Mouse (Mus musculus) embryonic facial prominence, embryonic 12.5 days (tissue): Measurements from ENCODE around the gene Gm8122. TPM values are rescaled to one million over a fixed set of nuclear protein-coding genes. Genes with fewer than 3 reads are reported as not detected.
"Not testable (repeated sequence)": the region's sequence is repeated elsewhere in the genome, so short reads cannot be mapped to it uniquely, and the experiment has no call there.

Experiments used
- ATAC-seq: fragments of 200-750 bp; cut with Nextera tagmentation; 2 replicates; pipeline ENCODE4 v1.8.0; 2017; ENCODE audit not compliant: insufficient number of reproducible peaks, insufficient read depth, low FRiP score, low TSS enrichment
- H3K27ac ChIP-seq: fragments of 300-500 bp; sonication (generic); 2 replicates; pipeline ENCODE4 v1.5.1; 2016; ENCODE audit warnings: mild to moderate bottlenecking
- H3K27me3 ChIP-seq: fragments of 300-500 bp; sonication (generic); 2 replicates; pipeline ENCODE4 v1.6.1; 2016; ENCODE audit warnings: mild to moderate bottlenecking, moderate library complexity
- H3K36me3 ChIP-seq: fragments of 300-500 bp; sonication (generic); 2 replicates; pipeline ENCODE4 v1.6.1; 2016; ENCODE audit warnings: mild to moderate bottlenecking
- H3K4me1 ChIP-seq: fragments of 300-500 bp; sonication (generic); 2 replicates; pipeline ENCODE4 v1.6.1; 2016
- H3K4me2 ChIP-seq: fragments of 300-500 bp; sonication (generic); replicated peaks from 2 replicates; pipeline ENCODE4 v1.6.1; 2016; ENCODE audit warnings: mild to moderate bottlenecking, moderate library complexity
- H3K4me3 ChIP-seq: fragments of 300-500 bp; sonication (generic); 2 replicates; pipeline ENCODE4 v1.5.1; 2016; ENCODE audit warnings: mild to moderate bottlenecking
- H3K9ac ChIP-seq: fragments of 300-500 bp; sonication (generic); 2 replicates; pipeline ENCODE4 v1.6.1; 2016; ENCODE audit warnings: mild to moderate bottlenecking, moderate library complexity
- H3K9me3 ChIP-seq: fragments of 300-500 bp; sonication (generic); 2 replicates; pipeline ENCODE4 v1.6.1; 2016; ENCODE audit warnings: mild to moderate bottlenecking, moderate library complexity
- WGBS: fragments of 180-500 bp; shearing (Covaris S2); methylation state at CpG from one replicate; pipeline ENCODE4 v1.1.7; 2016; 5-methylcytosine and 5-hydroxymethylcytosine counted together
- polyA plus RNA-seq: library from polyadenylated mRNA; unstranded; fragments of >200 nt; fragmentation: Nextera tagmentation; extraction: Ambion mirVana; gene quantifications from 2 replicates; pipeline ENCODE4 v1.2.1, GENCODE M21; 2016

The Gm8122 gene
- polyA plus RNA-seq = not detected in 2 replicates

DNA sequence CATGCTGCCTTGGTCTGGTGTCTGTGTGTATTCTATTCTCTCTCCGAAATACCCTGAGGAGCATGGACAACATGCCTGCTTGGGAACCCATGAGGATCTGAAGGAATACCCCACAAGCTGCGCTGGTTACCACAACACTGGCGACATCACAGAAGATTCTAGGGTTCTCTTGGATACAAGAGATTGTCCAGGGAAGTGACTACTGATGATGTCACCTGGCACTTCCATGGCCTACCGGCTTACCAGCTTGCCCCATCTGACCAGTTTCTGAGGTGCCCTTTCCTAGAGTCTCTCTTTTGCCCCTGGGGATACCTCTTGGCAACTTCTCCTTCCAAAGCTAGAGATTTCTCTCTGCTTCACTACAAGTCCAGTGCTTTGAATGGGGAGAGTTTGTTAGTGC, at the start of gene Gm8122:
Gene Gm8122 (minus strand): TSS at position 101 of the 400 bp plus-strand sequence.
- WGBS = 91% methylated on average over 4 of the region's 4 CpGs
- not testable (repeated sequence) for H3K9me3 ChIP-seq, H3K27ac ChIP-seq, H3K27me3 ChIP-seq, H3K4me2 ChIP-seq, H3K4me1 ChIP-seq, ATAC-seq, H3K4me3 ChIP-seq, H3K9ac ChIP-seq, H3K36me3 ChIP-seq

DNA sequence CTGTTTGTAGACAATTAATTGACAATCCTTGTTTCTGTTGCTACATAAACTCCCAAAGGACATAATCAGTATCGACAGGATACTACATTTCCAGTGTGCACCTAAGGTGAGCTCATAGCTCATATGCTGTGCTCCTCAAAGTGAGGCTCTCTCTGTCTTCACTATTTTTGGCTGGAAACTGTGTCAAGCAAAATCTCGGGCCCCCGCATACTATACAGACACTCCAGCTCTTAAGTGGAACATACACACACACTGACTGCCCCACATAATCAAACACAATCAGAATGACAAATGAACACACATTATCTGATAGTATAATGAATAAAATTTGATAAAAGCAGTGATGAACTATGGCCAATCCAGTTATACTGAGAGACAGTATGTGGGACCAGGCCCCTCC, 43.6 kb upstream of the Gm8122 start:
- H3K9ac ChIP-seq, H3K27ac ChIP-seq, H3K9me3 ChIP-seq, H3K4me3 ChIP-seq, H3K27me3 ChIP-seq, H3K4me2 ChIP-seq, H3K4me1 ChIP-seq, H3K36me3 ChIP-seq, ATAC-seq: not testable (repeated sequence)
- WGBS = 88% methylated on average over 3 of the region's 3 CpGs

DNA sequence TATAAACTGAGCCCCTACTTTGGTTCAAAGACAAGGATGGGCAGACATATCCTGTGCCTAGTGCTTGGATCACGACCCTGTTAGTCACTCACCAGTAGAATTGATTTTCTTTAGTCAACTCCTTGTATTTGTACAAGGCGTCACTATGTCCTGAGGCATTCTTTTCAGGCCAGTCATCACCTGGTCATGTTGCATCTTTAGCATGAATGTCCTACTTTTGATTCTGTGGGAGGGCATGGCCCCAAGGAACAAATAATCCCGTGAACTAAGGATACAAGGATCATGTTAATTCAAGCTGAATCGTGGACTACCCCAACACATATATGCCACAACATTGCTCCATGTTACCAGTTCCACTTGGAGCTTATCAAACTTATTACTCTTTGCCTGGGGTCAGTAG, 43.0 kb upstream of the Gm8122 start:
- H3K36me3 ChIP-seq, H3K9ac ChIP-seq, H3K4me2 ChIP-seq, H3K4me3 ChIP-seq, ATAC-seq, H3K27ac ChIP-seq, H3K4me1 ChIP-seq, H3K27me3 ChIP-seq, H3K9me3 ChIP-seq: not testable (repeated sequence)
- 75% methylated on average over 4 of the region's 4 CpGs for WGBS

DNA sequence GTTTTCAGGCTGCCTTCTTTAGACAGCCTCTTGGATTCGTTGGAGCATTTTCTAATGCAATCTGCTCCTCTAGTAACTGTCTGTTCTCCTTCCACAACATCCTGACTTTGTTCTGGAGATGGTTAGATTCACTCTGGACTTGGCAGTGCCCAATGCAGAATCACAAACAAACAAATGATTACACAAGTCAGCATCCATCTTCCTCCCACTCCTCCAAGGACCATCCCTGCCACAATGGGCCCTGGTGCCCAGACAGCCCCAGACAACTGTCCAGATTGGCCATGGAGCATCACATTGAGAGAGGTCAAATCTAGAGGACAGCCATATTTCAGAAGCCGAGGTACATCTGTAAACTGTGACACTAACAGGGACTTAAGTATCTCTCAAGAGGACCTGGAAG, 42.4 kb upstream of the Gm8122 start:
- 63% methylated on average over 2 of the region's 2 CpGs for WGBS

DNA sequence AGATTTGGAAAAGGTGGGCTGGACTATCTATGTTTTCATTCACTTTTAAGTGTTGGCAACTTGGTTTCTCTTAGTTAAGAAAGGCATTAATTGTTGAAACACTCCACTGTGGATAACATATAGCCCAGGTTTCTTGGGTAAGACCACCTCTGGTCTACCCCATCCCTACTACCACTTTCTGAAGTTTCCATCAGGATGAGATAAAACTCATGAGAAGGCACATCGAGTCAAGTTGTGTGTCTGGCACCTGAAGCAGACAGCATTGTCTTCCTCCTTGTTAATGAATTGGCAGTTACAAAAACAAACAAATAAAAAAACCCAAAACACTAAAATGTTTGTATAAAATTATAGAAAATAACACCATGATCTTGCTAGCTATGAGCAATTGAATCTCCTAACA, 40.6 kb upstream of the Gm8122 start:
- H3K27me3 ChIP-seq, ATAC-seq, H3K9ac ChIP-seq, H3K36me3 ChIP-seq, H3K9me3 ChIP-seq, H3K4me2 ChIP-seq, H3K4me3 ChIP-seq, H3K4me1 ChIP-seq, H3K27ac ChIP-seq: not testable (repeated sequence)
- 88% methylated on average over 1 of the region's 1 CpGs for WGBS

More for the DNA sequence above, 42.4 kb upstream of the Gm8122 start:
- H3K9me3 ChIP-seq, H3K9ac ChIP-seq, H3K27ac ChIP-seq, ATAC-seq, H3K36me3 ChIP-seq, H3K4me2 ChIP-seq, H3K4me1 ChIP-seq, H3K27me3 ChIP-seq, H3K4me3 ChIP-seq: not testable (repeated sequence)

DNA sequence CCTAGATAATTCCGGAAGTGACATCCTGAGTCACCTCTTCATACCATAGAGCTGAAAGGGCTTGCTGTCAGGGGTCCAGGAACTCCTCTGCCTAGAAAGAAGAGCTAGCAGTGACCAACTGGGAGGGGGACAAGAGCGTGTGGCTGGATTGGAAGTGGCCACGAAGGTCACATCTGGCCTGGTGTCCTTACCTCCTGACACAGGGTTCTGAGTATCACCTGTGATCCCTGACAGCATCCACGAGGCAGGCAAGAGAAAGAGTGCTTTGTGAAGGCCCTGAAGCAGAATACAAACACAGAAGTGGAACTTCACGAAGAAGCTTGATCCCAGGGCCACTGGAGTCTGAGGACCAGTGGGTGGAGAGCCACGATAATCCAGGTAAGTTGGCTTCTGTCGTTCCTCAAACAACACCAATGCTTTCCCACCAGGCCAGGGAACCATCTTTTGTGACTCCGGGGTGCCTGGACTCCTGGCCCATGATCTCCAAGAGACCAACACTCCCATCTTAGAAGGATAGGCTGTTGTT, 39.9 kb upstream of the Gm8122 start, which contains the start of gene Gm9732:
Gene Gm9732 (plus strand): TSS at position 51 of the 526 bp plus-strand sequence.
- not testable (repeated sequence) for H3K9ac ChIP-seq, H3K36me3 ChIP-seq, H3K4me1 ChIP-seq, H3K9me3 ChIP-seq, H3K27ac ChIP-seq, ATAC-seq, H3K27me3 ChIP-seq, H3K4me2 ChIP-seq, H3K4me3 ChIP-seq
- WGBS = 84% methylated on average over 8 of the region's 8 CpGs

DNA sequence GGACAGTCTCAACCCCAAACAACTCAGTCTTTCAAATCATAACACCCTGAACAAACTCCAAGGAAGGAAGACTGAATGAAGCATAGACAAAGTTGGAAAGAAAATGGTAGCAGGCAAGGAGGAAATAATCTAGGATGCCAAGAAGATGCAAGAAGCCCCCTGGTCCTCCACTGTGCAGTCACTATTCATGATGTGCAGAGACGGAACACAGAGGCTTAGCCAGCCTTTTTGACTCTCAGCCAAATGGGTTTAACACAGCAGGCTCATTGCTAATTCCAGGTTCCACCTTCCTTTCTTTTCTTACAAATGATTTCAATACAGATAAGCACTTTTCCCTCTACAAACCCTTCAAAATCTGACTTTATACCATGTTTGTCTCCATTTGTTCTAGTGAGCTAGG, 38.1 kb upstream of the Gm8122 start:
- not testable (repeated sequence) for H3K4me2 ChIP-seq, H3K27ac ChIP-seq, H3K36me3 ChIP-seq, H3K9ac ChIP-seq, H3K4me1 ChIP-seq, H3K27me3 ChIP-seq, H3K4me3 ChIP-seq, ATAC-seq, H3K9me3 ChIP-seq
- 60% methylated on average over 1 of the region's 1 CpGs for WGBS

DNA sequence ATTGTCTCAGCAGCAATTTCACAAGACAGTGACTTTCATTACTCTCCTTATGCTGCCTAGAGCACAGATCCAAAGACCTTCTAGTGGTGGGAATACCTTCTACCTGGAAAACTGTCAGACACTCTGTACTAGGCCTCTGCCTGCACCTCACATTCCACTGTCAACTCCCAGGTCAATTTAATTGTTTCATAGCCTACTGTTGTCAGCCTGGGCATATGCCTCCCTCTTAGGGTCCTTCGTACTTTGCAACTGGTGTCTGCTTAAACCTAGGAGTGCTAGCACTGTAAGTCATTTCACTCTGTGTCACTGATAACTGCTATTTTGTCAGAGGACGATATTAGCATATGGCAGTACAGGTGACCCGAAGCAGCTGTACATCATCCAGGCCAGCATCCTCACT, 34.1 kb upstream of the Gm8122 start:
- not testable (repeated sequence) for H3K4me3 ChIP-seq, ATAC-seq, H3K36me3 ChIP-seq, H3K9me3 ChIP-seq, H3K4me1 ChIP-seq, H3K27ac ChIP-seq, H3K9ac ChIP-seq, H3K27me3 ChIP-seq, H3K4me2 ChIP-seq
- WGBS = 81% methylated on average over 3 of the region's 3 CpGs

DNA sequence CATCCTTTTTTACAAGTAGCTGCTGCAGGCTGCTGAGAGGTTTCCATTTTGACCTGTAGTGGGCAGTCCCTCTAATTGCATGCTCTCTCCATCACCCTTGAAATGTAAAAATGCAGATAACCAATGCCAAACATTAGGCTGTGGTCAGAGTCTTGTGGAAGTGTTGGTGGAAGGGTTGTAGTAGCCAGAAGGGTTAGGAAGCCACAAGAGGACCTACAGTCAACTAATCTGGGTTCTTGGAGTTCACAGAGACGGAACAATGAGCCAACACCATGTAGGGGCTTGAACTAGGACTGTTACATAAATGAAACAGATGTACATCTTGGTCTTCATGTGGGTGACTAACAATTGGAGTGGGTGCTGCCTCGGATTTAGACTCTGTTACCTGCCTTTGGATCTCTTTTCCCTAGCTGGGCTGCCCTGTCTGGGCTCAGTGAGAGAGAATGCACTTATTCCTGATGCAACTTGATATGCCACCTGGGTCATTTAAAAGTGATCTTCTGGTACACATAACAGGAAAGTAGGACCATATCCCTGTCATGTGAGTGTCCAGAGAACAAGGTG, 33.5 kb upstream of the Gm8122 start:
- not testable (repeated sequence) for H3K4me3 ChIP-seq, ATAC-seq, H3K9me3 ChIP-seq, H3K9ac ChIP-seq, H3K27me3 ChIP-seq, H3K4me2 ChIP-seq, H3K4me1 ChIP-seq, H3K36me3 ChIP-seq, H3K27ac ChIP-seq
- WGBS = 72% methylated on average over 2 of the region's 2 CpGs

DNA sequence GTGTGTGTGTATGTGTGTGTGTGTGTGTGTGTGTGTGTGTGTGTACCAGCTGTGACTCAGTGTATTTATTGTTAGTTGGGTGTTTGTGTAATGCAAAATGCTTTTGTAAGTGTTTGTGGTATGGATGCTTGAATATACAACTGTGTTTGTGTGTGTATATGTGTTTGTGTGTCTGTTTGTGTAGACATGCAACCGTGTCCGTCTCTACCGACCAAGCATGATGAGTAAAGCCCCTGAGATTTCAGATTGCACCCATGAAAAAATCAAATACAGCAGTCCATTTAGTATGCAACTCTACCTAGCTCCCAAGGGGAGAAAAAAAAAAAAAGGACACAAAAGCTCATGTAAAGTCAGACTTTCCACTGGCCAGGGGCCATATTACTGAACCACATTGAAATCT, 28.3 kb upstream of the Gm8122 start:
- not testable (repeated sequence) for H3K4me1 ChIP-seq, H3K27ac ChIP-seq, ATAC-seq, H3K9me3 ChIP-seq, H3K27me3 ChIP-seq, H3K4me2 ChIP-seq, H3K4me3 ChIP-seq, H3K9ac ChIP-seq, H3K36me3 ChIP-seq
- 90% methylated on average over 3 of the region's 3 CpGs for WGBS

DNA sequence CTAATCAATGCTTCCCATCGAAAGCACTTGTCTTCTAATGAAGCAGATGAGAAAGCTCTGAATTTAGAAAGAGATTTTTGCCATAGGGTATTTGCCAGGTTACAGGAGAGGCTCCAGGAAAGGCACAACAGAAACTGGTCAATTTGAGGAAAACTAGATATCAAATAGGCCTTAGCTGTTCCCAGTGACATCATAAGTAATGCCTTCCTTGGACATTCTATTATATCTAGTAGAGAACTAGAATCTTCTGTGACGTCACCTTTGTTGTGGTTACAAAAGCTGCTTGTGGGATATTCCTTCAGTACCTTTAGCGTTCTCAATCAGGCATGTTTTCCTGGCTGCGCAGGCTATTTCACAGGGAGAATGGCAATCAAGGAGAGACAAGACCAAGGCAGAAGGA, 23.2 kb upstream of the Gm8122 start, which contains the start of gene Gm8126:
Gene Gm8126 (plus strand): TSS at position 301 of the 400 bp plus-strand sequence.
- H3K27me3 ChIP-seq, H3K27ac ChIP-seq, H3K4me1 ChIP-seq, H3K4me2 ChIP-seq, H3K9me3 ChIP-seq, H3K4me3 ChIP-seq, H3K9ac ChIP-seq, ATAC-seq, H3K36me3 ChIP-seq: not testable (repeated sequence)
- 93% methylated on average over 3 of the region's 4 CpGs for WGBS

DNA sequence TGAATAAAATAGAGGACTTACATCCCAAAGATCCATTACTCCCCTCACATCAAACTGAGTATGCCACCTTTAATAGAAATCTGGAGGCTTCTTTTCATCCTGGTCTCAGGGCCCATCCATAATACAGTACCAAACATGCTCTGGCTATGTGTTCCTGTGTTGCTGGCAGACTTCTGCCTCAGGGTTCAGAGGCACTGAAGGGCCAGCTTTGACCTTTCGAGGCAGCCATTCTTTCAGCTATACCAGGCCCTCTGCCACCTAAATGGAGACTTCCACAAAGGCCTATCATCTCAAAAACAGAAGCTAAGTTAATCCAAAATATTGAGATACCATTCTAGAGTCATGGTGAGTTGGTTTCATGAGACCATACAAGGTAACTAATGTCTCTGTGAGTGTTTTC, 21.4 kb upstream of the Gm8122 start:
- H3K27ac ChIP-seq, H3K36me3 ChIP-seq, H3K9ac ChIP-seq, H3K9me3 ChIP-seq, ATAC-seq, H3K27me3 ChIP-seq, H3K4me2 ChIP-seq, H3K4me1 ChIP-seq, H3K4me3 ChIP-seq: not testable (repeated sequence)
- WGBS = 64% methylated on average over 1 of the region's 1 CpGs
